Mouse (Mus musculus) brain, adult 2 months (tissue): Measurements from ENCODE around the gene Emsy.
A peak's percentile ranks its signal among the peaks of the same experiment; 100 is the strongest.

Experiments used
- DNase-seq: peaks from one replicate; pipeline ENCODE4 v3.0.0; 2011; ENCODE audit warnings: low read depth, low spot score

Gene Emsy

GRCm38 (mm10) chr7:98667956-98668746 lies 11.6 kb upstream of the Emsy start:
- DNase-seq, result no peak

DNA sequence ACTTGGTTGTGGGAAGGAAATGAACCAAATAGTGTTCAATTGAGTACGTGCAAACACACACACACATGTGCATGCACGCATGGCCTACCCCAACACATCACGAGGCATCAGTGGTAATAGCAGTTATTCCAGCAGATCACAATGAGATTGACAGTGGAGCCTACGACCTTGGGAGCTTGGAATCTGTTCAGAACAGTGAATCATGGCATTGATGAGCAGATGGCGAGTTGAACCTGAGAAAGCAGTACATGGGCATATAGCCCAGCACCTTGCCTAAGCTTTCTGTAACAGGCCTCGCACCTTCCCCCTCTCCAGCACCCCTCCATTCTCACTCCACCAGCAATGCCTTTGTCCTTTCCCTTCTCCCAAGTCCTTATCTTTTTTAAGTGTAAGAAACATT lies 9.1 kb upstream of the Emsy start:
- DNase-seq, result no peak

- DNase-seq, result peak; percentile 36
Measured at GRCm38 (mm10) chr7:98665166-98665565, 8.6 kb upstream of the Emsy start.

DNA sequence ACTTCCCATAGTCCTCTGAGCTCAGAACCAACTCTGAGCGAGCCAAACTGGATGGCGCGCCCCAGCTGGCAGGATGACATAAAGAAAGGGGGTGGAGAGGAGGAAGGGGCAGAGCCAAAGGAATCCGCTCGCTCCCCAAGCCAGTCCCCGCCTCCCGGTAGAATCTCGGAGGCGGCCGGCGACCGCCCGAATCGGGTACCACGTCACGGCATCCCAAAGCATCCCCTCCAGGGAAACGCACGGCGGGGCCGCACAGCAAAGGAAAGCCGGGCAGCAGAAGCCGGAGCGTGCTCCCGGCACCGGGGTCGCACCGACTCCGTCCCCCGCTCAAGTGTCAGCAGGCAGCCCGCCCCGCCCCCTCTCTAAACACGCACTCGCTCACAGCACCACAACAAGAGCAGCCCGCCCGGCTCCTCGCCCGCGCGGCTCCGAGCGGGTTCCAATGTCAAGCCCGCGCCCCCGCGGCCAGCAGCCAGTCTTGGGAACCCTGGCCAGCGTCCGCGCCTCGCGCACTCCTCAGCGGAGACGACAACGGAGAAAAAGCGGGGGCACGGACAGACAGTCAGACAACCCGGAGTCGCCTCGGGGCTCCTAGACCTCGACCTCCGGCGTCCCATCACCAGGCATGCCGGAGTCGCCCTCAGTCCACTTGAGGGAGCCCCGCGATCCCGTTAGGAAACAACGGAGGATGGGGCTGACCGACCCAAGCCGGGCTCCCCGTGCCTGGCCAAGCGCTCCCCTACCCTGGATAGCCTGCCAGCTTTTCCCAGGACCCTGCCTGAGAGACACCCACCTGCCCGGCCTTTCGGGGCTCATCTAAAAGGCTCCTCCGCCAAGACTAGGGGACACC lies 677 bp downstream of the Emsy start:
- DNase-seq, result peak; percentile 91

DNA sequence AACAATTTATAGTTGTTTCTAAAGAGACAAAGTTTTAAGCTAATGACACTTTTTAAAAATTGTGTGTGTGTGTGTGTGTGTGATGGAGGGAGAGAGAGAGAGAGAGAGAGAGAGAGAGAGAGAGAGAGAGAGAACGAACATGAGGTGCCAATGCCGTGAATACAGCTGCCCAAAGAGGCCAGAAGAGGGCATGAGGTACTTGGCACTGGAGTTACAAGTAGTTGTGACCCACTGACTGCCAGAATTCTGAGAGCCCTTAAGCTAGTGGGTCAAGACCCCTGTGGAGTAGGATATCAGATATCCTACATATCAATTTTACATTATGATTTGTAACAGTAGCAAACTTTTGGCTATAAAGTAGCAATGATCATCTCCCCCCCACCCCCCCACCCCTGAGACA lies 4.9 kb downstream of the Emsy start:
- no peak for DNase-seq

DNA sequence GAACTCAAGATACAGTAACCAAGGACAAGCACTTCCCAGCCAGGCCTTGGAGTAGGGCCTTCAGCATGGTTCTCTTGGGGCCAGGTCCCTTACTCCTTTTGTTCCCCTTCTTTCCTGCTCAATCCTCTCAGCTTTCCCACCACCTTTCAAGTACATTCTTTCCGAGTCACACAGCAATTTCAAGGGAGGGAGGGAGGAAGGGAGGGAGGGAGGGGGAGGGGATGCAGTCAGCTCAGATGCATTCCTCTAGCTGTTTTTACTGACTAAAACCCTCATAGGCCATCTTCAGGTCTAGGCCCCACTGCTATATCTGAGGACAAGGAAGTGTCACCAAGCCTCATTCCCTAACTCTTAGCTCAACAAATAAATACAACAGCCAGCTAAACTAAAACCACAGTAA lies 12.3 kb downstream of the Emsy start:
- no peak for DNase-seq

DNA sequence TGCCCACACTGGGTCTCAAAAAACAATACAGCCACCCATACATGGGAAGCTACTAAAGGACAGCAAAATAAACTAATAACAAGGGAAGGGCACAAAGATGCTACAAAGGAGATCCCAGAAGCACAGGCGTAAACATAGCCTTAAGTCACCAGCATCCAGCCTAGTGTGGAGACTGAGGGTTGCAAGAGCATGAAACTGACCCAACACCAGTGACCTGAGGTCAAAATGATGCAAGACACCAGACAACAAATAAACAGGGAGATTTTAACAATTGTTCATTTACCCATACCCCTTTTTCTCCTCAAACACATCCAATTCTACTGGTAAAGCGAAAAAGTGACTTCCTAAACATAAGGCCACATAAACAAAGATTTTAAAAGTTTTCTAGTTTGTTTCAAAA lies 20.0 kb downstream of the Emsy start:
- no peak for DNase-seq

- no peak for DNase-seq
Measured at GRCm38 (mm10) chr7:98633032-98633431, 23.6 kb downstream of the Emsy start.

DNA sequence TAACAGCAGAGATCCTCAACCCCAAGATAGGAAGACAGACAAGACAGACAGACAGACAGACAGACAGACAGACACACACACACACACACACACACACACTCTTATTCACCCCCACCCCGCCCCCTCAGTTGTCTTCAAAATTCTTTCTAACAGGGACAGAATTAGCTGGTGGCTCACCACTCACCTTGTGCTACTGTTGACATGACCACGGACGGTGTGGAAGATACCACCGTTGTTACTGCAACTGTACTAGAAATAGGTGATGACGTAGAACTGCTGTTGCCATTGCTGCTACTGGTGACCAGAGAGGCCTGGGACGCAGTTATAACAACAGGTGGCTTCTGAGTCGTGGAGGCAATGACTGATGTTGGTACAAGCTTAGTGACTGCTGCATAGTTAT lies 26.6 kb downstream of the Emsy start:
- no peak for DNase-seq

DNA sequence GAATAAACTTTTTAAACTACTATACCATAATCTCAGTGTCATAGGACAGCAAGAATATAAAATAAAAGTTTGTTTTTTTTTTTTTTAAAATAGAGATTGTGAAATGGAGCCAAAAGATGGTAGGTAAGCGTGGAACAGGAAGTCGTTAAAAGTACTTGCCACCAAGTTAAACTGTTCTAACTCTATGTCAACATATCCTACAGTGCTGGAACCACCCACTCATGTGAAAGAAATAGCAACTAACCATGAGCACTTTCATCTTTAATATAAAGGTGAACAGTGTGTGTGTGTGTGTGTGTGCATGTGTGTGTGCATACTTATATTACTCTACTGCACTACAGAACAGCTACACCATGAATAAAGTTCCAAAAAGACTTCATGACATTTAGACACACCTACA lies 38.8 kb downstream of the Emsy start:
- DNase-seq, result no peak

DNA sequence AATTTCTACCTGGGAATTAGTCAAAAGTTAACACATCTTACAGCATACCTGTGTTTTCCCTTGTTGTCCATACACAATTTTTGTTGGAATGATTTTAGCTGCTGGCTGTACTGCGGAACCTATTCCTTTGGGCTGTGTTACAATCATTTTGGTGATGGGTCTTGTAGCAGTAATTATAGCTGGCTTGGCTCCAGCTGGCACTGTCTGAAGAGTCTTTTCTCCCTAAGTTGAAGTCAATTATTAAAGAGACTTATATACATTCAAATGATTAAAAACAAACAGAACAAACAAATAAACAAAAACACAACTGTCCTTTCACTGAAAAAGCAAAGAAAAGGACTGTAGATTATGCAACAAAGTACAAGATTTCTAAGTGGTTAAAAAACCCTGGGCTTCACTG lies 43.6 kb downstream of the Emsy start:
- DNase-seq, result no peak

DNA sequence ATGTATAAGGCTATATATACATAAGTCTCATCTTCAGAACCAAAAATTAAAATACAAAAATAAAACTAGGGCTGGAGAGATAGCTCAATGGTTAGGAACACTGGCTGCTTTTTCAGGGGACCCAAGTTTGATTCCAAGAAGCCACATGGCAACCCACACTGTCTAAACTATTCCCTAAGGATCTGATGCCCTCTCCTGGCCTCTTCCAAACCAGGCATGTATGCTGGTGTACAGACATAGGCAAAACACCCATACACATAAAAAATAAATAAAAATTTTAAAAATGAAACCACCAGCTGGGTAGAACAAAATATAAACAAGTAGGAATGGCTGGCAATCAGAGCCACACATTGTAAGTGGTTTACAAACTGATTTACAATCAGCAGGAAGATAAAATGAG lies 48.1 kb downstream of the Emsy start:
- peak; percentile 26 for DNase-seq

DNA sequence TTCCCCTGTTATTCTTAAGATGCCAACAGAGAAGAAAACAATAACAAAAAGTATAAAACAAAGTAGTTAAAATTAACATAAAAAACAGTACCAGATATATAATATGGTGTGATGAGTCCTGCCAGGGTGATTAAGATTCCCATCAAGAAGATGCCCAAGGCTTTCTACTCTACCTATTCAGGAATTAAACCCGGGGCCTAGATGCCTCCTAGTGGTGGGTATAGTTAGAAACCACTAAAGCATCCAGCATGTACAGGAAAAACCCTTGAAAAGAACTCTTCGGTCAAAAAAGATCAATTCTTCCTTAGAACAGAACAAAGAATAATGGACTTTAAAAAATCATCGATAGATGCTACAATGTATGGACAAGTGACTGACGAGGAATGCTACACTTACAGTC lies 49.4 kb downstream of the Emsy start:
- peak; percentile 46 for DNase-seq

GRCm38 (mm10) chr7:98601715-98602114 lies 54.9 kb downstream of the Emsy start:
- DNase-seq, result no peak

GRCm38 (mm10) chr7:98597402-98597801 lies 59.2 kb downstream of the Emsy start:
- DNase-seq, result no peak

- DNase-seq, result peak; percentile 20
Measured at GRCm38 (mm10) chr7:98594731-98595130, 61.9 kb downstream of the Emsy start.

- peak; percentile 69 for DNase-seq
Measured at GRCm38 (mm10) chr7:98593276-98593675, 63.3 kb downstream of the Emsy start.

GRCm38 (mm10) chr7:98589028-98589427 lies 67.6 kb downstream of the Emsy start:
- peak; percentile 27 for DNase-seq

DNA sequence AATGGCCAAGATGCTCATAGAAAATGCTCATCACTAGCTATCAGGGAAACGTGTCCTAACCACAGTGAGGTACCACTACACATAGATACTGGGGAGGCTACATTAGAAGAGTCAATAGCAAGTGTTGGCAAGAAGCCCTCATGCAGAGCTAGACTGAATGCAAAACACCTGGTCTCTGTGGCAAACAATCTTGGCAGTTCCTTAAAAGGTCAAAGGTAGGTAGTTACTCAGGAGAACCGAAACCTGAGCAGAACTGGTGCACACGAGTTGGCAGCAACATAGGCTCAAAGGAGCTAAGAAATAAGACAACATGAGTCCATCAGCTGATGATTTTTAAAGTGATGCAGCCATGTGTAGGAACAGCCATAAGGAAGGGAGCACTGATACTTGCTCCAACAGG lies 70.3 kb downstream of the Emsy start:
- DNase-seq, result no peak

DNA sequence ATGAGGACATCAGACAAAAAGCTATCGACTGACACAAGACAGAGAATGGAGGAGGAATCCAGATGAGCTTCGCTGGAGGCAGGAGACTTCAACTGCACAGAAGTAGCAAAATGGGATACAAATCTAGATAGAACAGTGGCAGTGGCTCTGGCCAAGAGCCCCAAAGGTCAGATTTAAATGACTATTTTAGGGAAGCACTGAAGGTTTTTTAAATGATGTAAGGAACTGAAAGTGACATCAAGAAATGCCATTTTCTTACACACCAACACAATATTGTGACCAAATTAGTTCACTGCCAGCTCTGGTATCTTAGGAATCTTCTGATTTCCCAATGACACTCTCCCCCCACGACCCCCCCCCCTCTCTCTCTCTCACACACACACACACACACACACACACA lies 72.0 kb downstream of the Emsy start:
- DNase-seq, result no peak

GRCm38 (mm10) chr7:98581266-98581665 lies 75.3 kb downstream of the Emsy start:
- no peak for DNase-seq

DNA sequence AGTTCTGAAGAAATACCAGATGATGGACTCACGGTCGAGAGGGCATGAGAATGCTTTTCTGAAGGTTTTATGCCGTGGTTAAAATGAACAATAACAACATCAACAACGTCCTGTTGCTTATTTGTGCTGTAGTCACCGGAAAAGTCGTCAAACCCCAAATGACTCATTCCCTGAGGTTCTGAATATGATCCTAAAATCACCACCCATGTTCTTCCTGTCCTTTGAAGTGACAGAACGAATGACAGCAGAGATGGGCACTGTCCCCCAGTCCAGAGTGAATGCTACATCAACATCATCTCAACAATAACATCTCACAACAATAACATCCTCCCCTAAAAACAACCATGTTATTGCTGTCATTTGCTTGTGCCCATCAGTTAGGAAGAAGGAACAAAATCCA lies 76.1 kb downstream of the Emsy start:
- DNase-seq, result no peak

DNA sequence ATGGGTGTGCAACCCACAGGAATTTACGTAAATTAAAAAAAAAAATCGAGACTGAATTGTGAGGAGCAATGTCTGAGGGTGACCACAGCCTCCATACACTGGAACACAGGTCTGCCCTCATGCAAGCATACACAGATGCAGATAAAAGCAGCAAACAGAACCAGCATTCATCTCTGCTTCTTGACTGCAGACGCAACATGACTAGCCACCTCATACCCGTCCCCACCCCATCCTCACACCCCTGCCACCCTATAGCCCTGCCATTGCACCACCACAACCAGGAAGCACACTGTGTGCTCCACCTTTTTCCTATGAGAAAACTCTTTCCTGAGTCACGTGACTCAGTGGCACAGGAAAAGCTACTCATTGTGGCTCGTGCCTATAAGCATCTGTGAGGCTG lies 76.9 kb downstream of the Emsy start:
- DNase-seq, result no peak
